In the genomic region with DNA sequence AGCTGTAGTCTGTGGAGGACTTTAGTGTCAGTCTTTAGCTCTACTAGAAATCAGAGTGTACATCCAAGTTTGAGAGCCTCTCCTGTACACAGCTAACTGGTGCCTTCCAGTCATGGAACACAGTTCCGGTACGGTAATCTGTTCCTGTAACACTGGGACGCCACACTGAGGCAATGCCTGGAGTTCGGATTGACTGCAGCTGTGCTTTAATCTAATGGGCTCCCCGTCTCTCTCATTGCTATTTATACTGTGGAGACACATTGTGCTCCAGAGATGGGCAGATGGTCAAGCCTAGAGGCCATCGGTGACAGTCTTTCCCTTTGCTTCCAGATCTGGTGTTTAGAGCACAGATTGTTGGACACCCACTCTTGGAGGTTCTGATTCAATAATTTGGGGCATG, we compare ENCODE assay signal across 13 mouse cellular contexts.
DNase-seq lines count a peak whose midpoint lies in the region; ATAC-seq and TF ChIP-seq lines count a peak whose summit lies in the region.
"Had no signal": no experiment of that assay in that cellular context is flagged by ENCODE, and none has a peak within 500 bp of the region (broad histone marks: within the 10 kb centered on the region; RNA-seq: fewer than 3 reads in every experiment).

No protein-coding gene starts in this region.

- H3K4me2 ChIP-seq in forebrain, embryonic 16.5 days (ENCODE audit: low read length), result no peak overlapping the region
- H3K4me2 ChIP-seq: midbrain, embryonic 12.5 days had no signal

- no peak for ATAC-seq in forebrain, embryonic 16.5 days

- no peak overlapping the region for H3K4me3 ChIP-seq in layer of hippocampus, adult 2 months
- H3K4me3 ChIP-seq in forebrain, embryonic 16.5 days (replicated peaks; ENCODE audit: low read length), result no peak overlapping the region
- H3K4me3 ChIP-seq: embryonic facial prominence, embryonic 10.5 days; midbrain, embryonic 12.5 days had no signal

- H3K27me3 ChIP-seq in forebrain, embryonic 16.5 days (replicated peaks; ENCODE audit: control insufficient read depth, insufficient read depth, low read length), result no peaks in the 10 kb centered on the region
- H3K27me3 ChIP-seq: CH12.LX; midbrain, embryonic 12.5 days had no signal

- H3K36me3 ChIP-seq in forebrain, embryonic 16.5 days (ENCODE audit: control insufficient read depth, insufficient read depth), result no peaks in the 10 kb centered on the region
- H3K36me3 ChIP-seq: midbrain, embryonic 12.5 days had no signal

- peaks cover 18% of the 10 kb centered on the region for H3K4me1 ChIP-seq in forebrain, embryonic 16.5 days (replicated peaks; ENCODE audit: control insufficient read depth, insufficient read depth, low read length)
- H3K4me1 ChIP-seq: embryonic facial prominence, embryonic 10.5 days had no signal

- TF ChIP-seq CTCF in layer of hippocampus, adult 2 months (conservative IDR thresholded peaks at IDR 0.05), result peak; percentile 41

- peak overlapping the region; percentile 54 for H3K27ac ChIP-seq in layer of hippocampus, adult 2 months
- H3K27ac ChIP-seq in forebrain, embryonic 16.5 days (ENCODE audit: low read length), result no peak overlapping the region
- H3K27ac ChIP-seq: embryonic facial prominence, embryonic 10.5 days; midbrain, embryonic 12.5 days had no signal

- DNase-seq in layer of hippocampus, adult 2 months (ENCODE audit: low spot score in 2 of 2), result no peak
- DNase-seq in layer of hippocampus, adult 11-12 months (ENCODE audit: low spot score), result no peak
- peak; percentile 93 for DNase-seq in brain, adult 2 months (ENCODE audit: low read depth, low spot score)
- peak; percentile 81 for DNase-seq in cerebellum, adult 11-12 months
- DNase-seq in heart, adult 8-10 months (ENCODE audit: low spot score), result peak; percentile 75
- no peak for DNase-seq in kidney, adult 8-10 months
- no peak for DNase-seq in kidney, postnatal 25 days
- DNase-seq: kidney, adult 2 months; thymus, adult 18-20 months had no signal

- 85% methylated on average over 6 of the region's 6 CpGs for WGBS in forebrain, embryonic 16.5 days

- H3K9me3 ChIP-seq in forebrain, embryonic 16.5 days (ENCODE audit: control insufficient read depth, low read length), result no peaks in the 10 kb centered on the region
- H3K9me3 ChIP-seq: embryonic facial prominence, embryonic 10.5 days; midbrain, embryonic 12.5 days had no signal

- H3K9ac ChIP-seq in forebrain, embryonic 16.5 days (replicated peaks; ENCODE audit: low read depth, low read length), result no peak overlapping the region
- H3K9ac ChIP-seq: midbrain, embryonic 12.5 days had no signal

Comparison
In these comparisons a context has a peak if more than half of its experiments do, and no peak if none do; other contexts are left out.
1. DNase-seq: peak in brain, adult 2 months (single experiment), cerebellum, adult 11-12 months (single experiment) and heart, adult 8-10 months (single experiment); none in layer of hippocampus, adult 2 months (0 of 2), layer of hippocampus, adult 11-12 months (single experiment), kidney, adult 8-10 months (0 of 2) and kidney, postnatal 25 days (0 of 2).